Mouse (Mus musculus) heart, postnatal 0 days (tissue): ENCODE results near the gene Dusp28.

Experiments used
- CTCF ChIP-seq: IDR thresholded peaks from 2 replicates; pipeline ENCODE4 v1.5.1; 2016; ENCODE audit warnings: antibody characterized with exemption, control low read depth, low read depth
- EP300 ChIP-seq: IDR thresholded peaks from 2 replicates; pipeline ENCODE4 v1.6.1; 2016; ENCODE audit warnings: antibody characterized with exemption, low read depth

DNA sequence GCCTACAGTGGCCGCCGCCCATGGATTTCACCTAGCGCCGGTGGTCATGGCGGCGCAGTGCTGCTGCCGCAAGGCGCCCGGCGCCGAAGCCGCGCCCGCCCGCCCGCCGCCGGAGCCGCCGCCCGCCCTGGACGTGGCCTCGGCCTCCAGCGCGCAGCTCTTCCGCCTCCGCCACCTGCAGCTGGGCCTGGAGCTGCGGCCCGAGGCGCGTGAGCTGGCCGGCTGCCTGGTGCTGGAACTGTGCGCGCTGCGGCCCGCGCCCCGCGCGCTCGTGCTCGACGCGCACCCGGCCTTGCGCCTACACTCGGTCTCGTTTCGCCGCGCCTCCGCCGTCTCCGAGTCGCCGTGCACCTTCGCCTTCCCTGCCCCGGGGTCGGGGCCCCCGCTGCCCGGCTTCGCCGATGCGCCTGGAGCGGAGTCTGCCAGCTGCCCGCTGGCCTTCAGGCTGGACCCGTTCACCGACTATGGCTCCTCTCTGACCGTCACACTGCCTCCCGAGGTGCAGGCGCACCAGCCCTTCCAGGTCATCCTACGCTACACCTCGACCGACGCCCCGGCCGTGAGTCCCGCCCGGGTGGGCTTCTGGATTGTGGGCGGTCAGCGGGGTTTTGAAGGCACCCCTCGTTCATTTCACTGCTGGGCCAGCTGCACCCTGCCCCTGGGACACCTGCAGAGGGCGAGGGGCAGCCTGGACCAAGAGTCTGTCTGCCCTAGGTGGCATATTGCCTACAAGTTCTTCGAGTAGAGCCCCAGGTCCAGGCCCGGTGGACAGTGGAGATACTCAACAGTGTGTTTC lies 4.3 kb downstream of the Dusp28 start:
- TF ChIP-seq CTCF (no peak), EP300 (no peak)
